Mouse (Mus musculus): ENCODE results near the gene Larp1.

DNA sequence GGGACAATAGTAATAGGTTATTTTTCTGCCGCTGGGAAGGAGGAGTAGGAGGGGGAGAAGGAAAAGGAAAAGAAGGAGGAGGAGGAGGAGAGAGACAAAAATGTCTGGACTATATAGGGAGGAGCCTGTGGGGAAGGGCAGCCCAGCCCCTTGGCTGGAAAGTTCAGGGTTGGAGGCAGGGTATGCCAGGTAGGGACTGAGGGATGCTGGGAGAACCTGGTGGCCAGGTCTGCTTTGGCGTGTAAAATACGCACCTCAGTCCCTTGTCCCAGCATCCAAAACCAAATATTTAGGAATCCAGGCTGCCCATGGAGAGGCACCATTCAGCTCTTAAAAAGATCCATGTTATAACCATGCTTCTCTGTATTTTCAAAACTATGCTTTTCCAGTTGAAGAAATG lies 93.3 kb downstream of the Larp1 start:
- no peak for TF ChIP-seq CTCF (IDR thresholded peaks at IDR 0.05 in 2 of 3, conservative IDR thresholded peaks at IDR 0.05 in 1 of 3; ENCODE audit: control insufficient read depth in 1 of 3, insufficient read depth in 1 of 3, low read depth in 2 of 3, low read length in 3 of 3, poor library complexity in 1 of 3, severe bottlenecking in 1 of 3)
- TF ChIP-seq MAFK (IDR thresholded peaks at IDR 0.05; ENCODE audit: borderline replicate concordance, low read depth, low read length) = no peak
- TF ChIP-seq POLR2AphosphoS5 (IDR thresholded peaks at IDR 0.05; ENCODE audit: borderline replicate concordance, low read depth, low read length) = no peak
- no peak for TF ChIP-seq ETS1 (IDR thresholded peaks at IDR 0.05; ENCODE audit: low read depth, low read length)
- no peak for TF ChIP-seq ZKSCAN1 (IDR thresholded peaks at IDR 0.05; ENCODE audit: low read depth, low read length)
- no peak for TF ChIP-seq MAX (IDR thresholded peaks at IDR 0.05; ENCODE audit: low read length)
- TF ChIP-seq TBP (IDR thresholded peaks at IDR 0.05; ENCODE audit: low read depth, low read length) = no peak
- no peak for TF ChIP-seq NELFE (IDR thresholded peaks at IDR 0.05; ENCODE audit: low read depth, low read length)
- TF ChIP-seq ELF1 (IDR thresholded peaks at IDR 0.05; ENCODE audit: low read depth, low read length) = no peak
- TF ChIP-seq POLR2A (IDR thresholded peaks at IDR 0.05; ENCODE audit: control insufficient read depth in 1 of 2, insufficient read depth in 1 of 2, low read depth in 1 of 2, low read length in 2 of 2, poor library complexity in 1 of 2) = no peak
